Mouse (Mus musculus): ENCODE data around the gene Anks4b.

DNA sequence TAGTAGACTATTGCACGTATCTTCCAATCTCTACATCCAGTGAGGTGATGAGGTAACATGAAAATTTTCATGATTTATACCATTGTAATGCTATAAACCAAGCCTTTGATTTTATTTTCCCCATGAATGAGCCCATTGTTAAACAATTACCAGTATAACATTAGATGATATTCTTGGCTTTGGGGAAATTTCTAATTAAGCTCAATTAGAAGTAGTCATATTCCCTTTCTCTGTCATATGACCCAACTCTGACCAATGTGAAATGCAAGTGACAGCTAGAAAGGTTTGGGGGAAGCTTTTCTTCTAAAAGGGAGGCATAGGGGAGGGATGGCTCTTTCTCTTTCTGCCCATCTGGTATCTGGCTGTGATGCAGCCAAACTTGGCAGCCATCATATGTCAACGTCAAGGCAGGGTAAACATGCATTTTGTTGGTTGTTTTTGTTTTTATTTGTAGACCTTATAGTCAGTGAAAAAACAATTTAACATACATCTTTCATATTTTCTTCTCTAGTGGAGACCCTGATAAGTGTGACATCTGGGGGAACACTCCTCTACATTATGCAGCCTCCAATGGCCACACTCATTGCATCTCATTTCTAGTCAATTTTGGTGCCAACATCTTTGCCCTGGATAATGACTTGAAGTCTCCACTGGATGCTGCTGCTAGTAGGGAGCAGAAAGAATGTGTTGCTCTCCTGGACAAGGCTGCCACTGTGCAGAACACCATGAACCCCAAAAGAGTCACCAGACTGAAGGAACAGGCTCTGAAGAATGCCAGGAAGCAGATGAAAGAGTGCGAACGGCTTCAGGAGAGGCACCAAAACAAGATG is 8.0 kb downstream of the Anks4b start:
- TF ChIP-seq CTCF (IDR thresholded peaks at IDR 0.05; ENCODE audit: low read depth, low read length), result no peak
- no peak for TF ChIP-seq POLR2A (IDR thresholded peaks at IDR 0.05; ENCODE audit: borderline replicate concordance, low read depth, low read length)
